Mouse (Mus musculus): ENCODE results near the gene Ttc17. TPM values are rescaled to one million over a fixed set of nuclear protein-coding genes. Genes with fewer than 3 reads are reported as not detected.
A peak's percentile ranks its signal among the peaks of the same experiment; 100 is the strongest.

Ttc17 gene
- polyA plus RNA-seq, 1 experiment from 2014 or later: 13.3 TPM

GRCm38 (mm10) chr2:94264006-94264405 lies 142.5 kb downstream of the Ttc17 start:
- Histone ChIP-seq H3K4me3 (replicated peaks) (no peak overlapping the region), H3K27me3 (replicated peaks) (peaks cover 10% of the 10 kb centered on the region), H3K36me3 (no peaks in the 10 kb centered on the region), H3K4me2 (replicated peaks) (peak overlapping the region; percentile 58), H3K9ac (no peak overlapping the region), H3K4me1 (replicated peaks) (peaks cover 9% of the 10 kb centered on the region), H3K9me3 (no peaks in the 10 kb centered on the region), H3K27ac (no peak overlapping the region)
- WGBS: 5% methylated on average over 2 of the region's 2 CpGs
- ATAC-seq: no peak

GRCm38 (mm10) chr2:94263530-94263937 lies 143.0 kb downstream of the Ttc17 start:
- H3K4me3 ChIP-seq (replicated peaks): peak overlapping the region; percentile 20
- H3K9me3 ChIP-seq: no peaks in the 10 kb centered on the region
- H3K9ac ChIP-seq: no peak overlapping the region
- no peaks in the 10 kb centered on the region for H3K36me3 ChIP-seq
- peaks cover 9% of the 10 kb centered on the region for H3K4me1 ChIP-seq (replicated peaks)
- H3K4me2 ChIP-seq (replicated peaks): peak overlapping the region; percentile 61
- peaks cover 10% of the 10 kb centered on the region for H3K27me3 ChIP-seq (replicated peaks)
- ATAC-seq: peak; percentile 48; the same call in 1 of the 2 replicates
- no peak overlapping the region for H3K27ac ChIP-seq
- WGBS: 3% methylated on average over 14 of the region's 14 CpGs

- peak; percentile 18; the same call in 1 of the 2 replicates for ATAC-seq
- H3K4me3 ChIP-seq (replicated peaks): peak overlapping the region; percentile 20
- no peak overlapping the region for H3K9ac ChIP-seq
- peaks cover 9% of the 10 kb centered on the region for H3K4me1 ChIP-seq (replicated peaks)
- peaks cover 10% of the 10 kb centered on the region for H3K27me3 ChIP-seq (replicated peaks)
- H3K36me3 ChIP-seq: no peaks in the 10 kb centered on the region
- 5% methylated on average over 11 of the region's 13 CpGs for WGBS
- H3K27ac ChIP-seq: no peak overlapping the region
- no peaks in the 10 kb centered on the region for H3K9me3 ChIP-seq
- peak overlapping the region; percentile 61 for H3K4me2 ChIP-seq (replicated peaks)
Measured at GRCm38 (mm10) chr2:94262917-94263529, 143.5 kb downstream of the Ttc17 start.

- no peak for ATAC-seq
- WGBS: 22% methylated on average over 3 of the region's 3 CpGs
- Histone ChIP-seq H3K9ac (no peak overlapping the region), H3K4me3 (replicated peaks) (no peak overlapping the region), H3K36me3 (no peaks in the 10 kb centered on the region), H3K4me1 (replicated peaks) (no peaks in the 10 kb centered on the region), H3K27ac (no peak overlapping the region), H3K9me3 (no peaks in the 10 kb centered on the region), H3K27me3 (replicated peaks) (peaks cover 3% of the 10 kb centered on the region), H3K4me2 (replicated peaks) (no peak overlapping the region)
Measured at GRCm38 (mm10) chr2:94254102-94254501, 152.4 kb downstream of the Ttc17 start.

MicroRNA genes within 50 kb of the gene (microRNA counts, 519-probe panel; counts per million panel counts)
- 2,200 counts per million, percentile 53 among the panel's probes with 10 or more counts for microRNA mmu-miR-670

Other genes starting within 250 kb of the Ttc17 start
- gene Hsd17b12, start 248.7 kb downstream of the Ttc17 start, polyA plus RNA-seq (2015; fragmentation: Nextera tagmentation; extraction: Ambion mirVana): 157 and 159 TPM in 2 replicates
- 121 and 138 TPM in 2 replicates for gene Api5, start 31.4 kb upstream of the Ttc17 start, polyA plus RNA-seq (2015; fragmentation: Nextera tagmentation; extraction: Ambion mirVana)